Mouse (Mus musculus) G1E-ER4 (cell line): ENCODE data around the gene E030018B13Rik. TPM values are rescaled to one million over a fixed set of nuclear protein-coding genes. Genes with fewer than 3 reads are reported as not detected.
A peak's percentile ranks its signal among the peaks of the same experiment; 100 is the strongest.

Source experiments
- GATA1 ChIP-seq: IDR thresholded peaks from one replicate; pipeline ENCODE4 v1.8.0; 2012; ENCODE audit warnings: low read length, inconsistent platforms
- polyA plus RNA-seq: library from polyadenylated mRNA; stranded (reverse); fragments of >175 nt; gene quantifications from 2 replicates; pipeline ENCODE4 v1.2.3, GENCODE M21; 2012

Gene E030018B13Rik
- polyA plus RNA-seq, 1 experiment, result not detected

DNA sequence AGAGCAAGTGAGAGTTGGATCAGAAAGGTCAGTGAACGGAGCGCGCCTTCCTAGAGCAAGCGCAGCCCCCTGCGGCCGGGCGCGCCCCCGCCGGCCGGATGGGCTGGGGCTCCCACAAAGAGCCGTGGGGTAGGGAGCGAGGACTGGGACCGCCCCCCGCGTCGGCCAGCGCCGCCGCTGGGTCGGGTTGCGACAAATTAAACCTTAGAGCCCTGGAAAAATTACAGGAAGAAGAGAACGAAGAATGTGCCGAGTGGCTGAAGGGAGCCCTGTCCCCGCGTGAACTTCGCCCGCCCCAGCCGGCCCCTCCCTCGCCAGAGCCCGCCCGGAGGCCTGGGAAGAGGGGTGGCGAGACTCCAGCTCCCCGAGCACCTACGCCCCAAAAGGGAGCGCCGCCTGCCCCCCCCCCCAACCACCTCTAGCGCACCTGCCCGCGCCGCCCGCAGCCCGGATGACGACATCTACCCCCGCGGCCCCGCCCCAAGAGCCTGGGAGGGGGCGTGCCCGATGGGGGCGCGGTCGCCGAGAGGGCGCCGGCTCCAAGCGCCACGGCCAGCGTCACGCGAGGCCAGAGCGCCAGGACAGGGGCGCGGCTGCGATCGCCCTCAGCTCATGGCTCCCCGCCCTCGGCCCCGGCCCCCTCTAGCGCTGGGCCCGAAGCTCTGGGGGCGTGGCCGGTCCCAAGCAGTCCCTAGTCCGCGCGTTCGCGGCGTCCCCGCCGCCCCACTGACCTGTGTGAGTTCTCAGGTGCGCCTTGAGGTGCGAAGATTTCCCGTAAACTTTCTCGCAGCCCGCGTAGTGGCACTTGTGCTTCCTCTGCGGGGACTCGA lies 20.8 kb downstream of the E030018B13Rik start:
- no peak for TF ChIP-seq GATA1

DNA sequence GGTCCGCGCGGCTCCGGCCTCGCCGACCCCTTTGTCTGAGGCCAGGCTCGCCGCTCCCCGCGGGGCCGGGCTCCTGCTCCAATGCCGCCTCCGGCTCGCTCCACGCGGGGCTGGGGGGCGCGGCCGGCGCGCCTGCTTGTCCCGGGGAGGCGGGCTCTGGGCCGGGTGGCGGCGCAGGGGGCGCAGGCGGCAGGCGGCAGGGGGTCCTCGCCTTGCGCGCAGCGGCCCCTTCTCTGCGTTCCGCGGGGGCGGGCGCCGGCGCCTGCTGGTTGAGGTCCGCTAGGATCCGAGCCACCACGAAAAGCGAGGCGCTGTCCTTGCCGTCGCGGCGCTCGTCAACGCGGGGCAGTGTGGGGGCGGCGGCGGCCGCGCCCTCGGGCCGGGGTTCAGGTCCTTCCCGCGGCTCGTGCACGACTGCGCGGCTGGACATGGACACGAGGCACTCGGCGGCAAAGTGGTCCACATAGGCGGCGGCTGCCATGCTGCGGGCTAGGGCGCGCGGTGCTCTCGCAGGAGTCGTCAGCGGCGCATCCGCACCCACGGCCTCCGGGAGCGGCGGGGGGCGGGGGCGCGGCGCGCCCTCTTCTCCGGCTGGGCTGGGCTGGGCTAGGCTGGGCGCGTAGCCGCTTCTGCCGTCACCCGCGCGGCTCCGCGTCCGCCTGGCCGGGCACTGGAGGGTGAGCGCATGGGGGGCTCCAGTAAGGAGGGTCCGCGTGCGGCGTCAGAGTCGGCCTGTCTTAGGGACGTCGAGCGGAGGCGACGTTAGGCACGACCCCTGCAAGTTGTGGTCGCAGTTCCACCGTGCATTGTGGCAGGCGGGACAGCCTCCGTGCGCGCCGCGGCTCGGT lies 21.6 kb downstream of the E030018B13Rik start:
- no peak for TF ChIP-seq GATA1

DNA sequence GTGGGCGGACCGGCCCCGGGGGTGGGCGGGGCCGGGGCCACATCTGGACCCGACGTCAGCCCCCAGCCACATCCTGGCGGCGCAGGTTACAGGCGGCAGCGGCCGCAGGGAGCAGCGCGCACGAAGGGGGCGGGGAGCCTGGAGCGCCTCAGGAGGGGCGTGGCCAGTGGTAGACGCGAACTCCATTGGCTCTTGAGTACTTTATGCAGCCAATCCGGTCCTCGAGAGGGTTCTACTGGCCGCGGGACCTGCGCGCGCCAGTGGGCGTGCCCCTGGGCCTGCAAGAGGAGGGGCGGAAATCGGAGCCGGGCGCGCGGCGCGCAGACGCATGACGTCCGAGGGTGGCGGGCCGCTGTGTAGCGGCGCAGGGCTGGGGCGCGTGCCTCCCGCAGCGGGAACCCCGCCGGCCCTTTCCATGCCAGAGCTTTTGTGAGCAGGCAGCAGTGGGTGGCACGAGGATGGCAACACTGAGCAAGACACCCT lies 22.3 kb downstream of the E030018B13Rik start, which contains the start of gene Klf13:
Gene Klf13, minus strand, starts transcription at position 2 of the 483 bp plus-strand sequence.
- TF ChIP-seq GATA1, result no peak

DNA sequence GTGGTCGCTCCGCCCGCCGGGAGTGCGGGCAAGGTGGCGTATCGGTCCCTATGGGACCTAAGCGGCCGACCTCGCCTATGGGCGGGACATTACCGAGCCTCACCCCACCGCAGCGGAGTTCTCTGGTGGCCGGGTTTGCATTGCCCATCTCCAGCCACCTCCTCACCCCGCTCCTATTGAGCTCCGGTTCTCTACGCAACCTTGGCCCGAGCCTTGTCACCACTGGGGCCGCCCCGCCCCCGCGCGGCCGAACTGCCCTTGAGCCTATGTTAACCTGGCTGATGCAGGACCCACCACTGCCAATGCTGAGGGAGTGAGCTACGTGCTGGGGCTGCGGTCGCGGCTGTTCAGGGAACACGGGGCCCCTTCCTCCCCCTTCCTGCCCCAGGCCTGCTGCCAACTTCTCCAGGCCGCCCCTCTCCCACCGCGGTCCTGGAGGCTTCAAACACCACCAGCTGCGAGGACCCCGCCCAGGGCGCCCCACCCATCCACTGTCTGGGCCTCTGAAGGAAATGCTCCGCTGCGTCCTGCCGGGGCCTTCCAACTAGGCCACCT lies 22.8 kb downstream of the E030018B13Rik start:
- TF ChIP-seq GATA1, result no peak

DNA sequence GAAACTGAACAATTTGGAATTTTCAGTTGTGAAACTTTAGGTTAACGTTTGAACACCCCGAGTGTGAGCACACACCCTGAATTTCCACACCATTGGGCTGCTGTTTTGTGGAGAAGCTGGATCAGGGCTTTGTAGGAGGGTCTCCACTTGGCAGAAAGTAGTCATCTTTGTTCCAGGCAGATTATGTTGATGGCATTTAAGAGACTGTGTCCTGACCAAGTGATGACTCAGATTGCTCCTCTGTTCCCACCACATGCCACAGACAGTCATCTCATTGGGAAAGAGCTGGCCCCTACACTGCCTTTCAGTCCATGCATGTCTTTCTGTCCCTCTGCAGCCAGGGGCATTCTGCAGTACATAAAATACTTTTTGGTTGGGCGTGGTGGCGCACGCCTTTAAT lies 23.7 kb downstream of the E030018B13Rik start:
- no peak for TF ChIP-seq GATA1

DNA sequence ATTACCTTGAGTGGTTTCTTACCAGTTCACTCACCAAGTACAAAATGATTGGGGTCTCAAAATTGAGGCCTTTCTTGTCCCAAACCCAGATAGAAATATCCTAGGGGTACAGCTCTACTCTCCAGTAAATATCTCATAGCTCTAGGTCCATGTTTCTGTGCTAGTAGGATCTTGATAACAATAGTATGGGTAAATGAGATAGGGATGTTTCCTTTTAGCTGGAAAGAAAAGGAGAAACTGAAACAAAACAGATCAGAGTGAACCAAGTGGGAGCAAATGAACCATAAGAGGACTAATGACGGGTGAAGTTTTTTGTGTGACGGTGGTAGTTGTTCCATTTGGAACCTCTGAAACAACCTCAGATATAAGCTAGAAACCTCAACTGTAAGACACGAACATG lies 24.4 kb downstream of the E030018B13Rik start:
- peak; percentile 19 for TF ChIP-seq GATA1

DNA sequence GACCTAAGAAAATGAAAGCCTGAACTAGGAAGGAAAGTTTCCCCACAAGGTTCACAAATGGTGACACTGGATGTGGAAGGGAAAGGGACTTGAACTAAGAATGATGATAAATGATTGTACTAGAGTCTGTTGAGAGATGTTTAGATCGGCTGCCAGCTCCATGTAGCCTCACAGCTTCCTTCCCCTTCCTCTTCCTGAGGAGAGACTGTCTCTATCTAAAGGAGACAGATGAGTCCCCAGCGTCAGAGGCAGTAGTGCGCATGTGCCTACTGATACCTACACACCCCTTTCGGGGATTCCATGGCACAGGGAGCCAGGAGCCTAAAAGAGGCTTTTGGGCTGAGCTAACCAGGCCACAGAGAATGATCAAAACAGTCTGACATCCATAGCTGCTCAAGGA lies 24.8 kb downstream of the E030018B13Rik start:
- TF ChIP-seq GATA1, result no peak

DNA sequence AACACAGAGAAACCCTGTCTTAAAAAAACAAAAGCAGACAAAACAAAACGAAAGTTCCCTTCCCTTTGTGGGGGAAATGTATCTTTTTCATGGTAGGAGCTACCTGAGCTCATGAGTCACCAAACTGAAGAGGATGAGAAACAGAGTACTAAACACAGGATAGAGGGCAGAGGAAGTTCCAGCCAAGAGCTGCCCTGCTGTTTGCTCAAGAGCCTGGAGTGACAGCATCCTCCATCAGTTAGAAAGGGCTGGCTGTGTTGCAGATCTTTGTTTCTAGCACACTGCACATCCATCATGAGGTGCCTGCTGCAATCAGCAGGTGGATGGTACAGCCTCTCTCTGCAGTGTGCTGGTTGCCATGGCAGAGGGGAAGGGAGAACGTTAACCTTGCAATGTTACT lies 27.3 kb downstream of the E030018B13Rik start:
- TF ChIP-seq GATA1, result no peak

DNA sequence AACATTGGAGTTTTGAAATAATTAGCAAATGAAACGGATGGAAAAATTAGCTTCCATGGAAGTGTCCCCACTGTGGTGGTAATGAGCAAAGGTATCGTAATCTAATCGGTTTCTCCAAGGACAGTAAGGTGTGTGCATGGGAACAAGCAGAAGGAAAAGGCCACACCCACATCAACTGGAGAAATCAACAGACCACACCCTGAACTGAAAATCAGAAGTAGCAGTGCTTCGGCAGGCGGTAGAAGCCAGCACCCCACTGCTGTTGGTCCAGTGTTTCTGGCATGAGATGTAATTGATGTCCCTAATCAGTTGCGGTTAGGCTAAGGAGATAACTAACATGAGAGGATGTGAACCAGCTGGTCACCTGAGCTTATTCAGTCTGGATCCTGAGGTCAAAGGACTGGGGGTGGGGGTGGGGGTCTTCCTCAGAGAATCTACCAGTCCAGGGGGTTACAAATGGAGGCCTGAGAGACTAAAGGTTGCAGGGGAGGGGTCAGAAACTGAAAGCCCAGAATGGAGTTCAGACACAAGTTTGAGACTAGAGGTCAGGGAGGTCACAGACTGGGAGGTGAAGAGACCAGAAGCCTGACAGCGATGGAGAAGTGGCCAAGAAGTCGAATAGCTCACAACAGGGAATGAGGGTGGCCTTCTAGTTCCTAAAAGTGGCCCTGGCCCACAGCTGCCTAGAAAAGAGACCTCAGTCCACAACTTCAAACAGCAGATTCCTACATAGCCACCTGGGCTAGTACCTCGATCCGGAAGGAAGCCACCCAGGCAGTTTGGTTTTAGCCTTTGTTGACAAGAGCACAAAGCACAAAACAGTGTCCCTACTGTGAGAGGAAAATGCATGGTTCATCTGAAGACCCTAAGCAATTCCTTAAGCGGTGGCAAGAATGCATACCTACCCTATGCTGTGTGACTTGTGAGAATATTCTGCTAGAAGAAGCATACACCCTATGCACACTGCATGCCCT lies 31.1 kb downstream of the E030018B13Rik start:
- no peak for TF ChIP-seq GATA1

DNA sequence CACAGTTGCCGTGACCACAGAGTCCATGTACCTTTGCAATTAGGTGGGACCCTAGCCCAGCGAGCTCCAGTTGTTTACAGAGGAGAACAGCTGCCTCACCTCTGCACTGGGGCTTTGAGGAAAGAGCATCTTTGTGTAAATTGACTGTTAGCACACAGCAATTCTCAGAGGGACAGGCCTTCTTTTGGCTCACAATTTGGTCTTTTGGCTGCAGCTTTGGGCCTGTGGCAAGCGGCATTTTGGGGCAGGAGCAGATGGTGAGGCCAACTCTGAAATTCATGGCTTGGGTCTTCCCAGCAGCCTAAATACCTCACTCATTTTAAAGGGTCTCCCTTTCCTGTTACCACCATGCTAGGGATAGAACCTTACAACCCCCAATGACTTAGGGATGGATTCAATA lies 32.5 kb downstream of the E030018B13Rik start:
- TF ChIP-seq GATA1, result no peak

DNA sequence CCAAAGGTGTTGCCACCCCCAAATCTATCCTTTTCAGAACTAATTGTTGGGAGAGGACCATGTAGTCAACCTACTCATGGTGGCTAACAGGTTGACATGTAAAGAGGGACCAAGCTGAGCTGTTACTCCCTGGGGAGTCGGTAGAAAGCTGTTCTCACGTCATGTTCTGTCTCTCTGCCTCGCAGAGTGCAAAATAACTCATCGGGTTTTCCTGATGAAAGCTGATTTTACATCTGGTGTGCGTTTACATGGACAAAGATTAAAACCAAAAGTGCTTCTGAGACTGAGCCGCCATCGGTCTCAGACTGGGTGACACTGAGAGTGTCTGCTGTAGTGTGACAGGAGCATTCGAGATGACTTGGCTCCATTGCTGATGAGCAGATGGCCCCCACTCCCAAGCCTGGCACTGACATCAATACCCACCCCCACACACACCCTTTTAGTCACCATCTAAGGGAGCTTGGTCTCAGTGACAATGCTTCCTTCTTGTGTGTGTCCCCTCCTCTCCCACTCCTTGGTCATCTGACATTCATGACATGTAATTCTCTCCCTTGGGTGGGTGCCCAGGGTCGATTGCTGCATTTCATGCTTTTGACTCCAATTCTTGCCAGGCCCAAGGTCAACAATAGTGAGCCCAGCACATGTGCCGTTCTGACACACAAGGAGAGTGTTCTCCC lies 34.4 kb downstream of the E030018B13Rik start:
- no peak for TF ChIP-seq GATA1

DNA sequence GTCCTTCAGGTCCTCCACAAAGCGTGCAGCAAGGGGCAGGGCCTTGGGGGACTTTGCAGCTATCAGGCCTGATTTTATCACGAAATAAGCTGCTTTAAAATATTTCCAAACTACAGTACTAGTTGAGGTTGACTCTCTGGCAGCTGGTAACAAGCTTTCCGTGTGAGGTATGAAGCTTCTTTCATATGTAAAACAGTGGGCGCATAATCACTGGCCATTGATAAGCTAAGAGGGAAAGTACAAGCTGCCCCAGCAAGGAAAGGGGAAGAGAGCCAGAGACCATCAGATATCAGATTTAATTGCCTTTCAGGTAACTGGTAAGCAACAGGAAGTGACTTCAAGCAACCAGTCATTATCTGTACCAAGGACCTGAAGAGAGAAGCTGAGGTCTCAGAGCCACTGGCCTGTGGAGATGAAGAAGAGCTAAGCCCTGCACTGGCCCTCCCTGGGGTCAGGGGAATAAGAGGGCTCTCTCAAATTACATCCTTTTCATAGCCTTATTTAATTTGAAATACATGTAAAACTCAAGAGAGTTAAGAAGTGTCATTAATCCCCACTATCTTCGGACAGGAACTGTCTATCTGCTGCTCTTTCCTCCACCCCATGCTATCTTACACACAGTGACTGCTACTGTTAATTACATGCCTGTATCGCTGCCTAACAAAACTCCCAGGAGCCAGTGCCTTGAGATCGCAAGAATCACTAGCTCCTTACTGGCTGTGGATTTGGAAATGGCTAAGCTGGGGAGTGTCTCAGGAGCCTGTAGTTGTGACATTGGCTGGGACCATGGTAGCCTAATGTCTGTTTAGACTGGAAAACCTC lies 35.6 kb downstream of the E030018B13Rik start:
- peak; percentile 4 for TF ChIP-seq GATA1

DNA sequence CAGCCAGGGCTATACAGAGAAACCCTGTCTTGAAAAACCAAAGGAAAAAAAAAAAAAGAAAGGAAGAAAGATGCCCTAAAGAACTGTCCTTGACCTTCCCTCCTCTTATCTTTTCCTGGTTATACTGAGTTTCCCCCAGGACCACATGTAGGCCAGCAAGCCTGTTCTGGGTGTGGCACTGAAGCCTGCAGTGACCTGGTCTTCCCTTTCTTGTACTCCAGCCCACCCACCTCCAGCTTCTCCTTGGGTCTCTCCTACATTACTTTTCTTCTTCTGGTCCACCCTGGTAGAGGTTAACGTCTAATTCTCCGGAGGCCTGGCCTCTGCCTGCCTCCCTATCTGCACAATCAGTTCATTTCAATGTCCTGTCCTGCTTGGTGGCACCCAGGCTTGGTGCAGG lies 38.8 kb downstream of the E030018B13Rik start:
- no peak for TF ChIP-seq GATA1
